Mouse (Mus musculus) E14TG2a.4 (cell line): ENCODE measurements around the gene Icos.

Source experiments
- H3K27me3 ChIP-seq: 2 replicates; pipeline ENCODE4 v1.6.1; 2014; ENCODE audit warnings: low read length, control low read depth; ENCODE audit not compliant: insufficient read depth
- H3K36me3 ChIP-seq: 2 replicates; pipeline ENCODE4 v1.6.1; 2014; ENCODE audit warnings: low read length, control low read depth; ENCODE audit not compliant: insufficient read depth
- H3K4me1 ChIP-seq: replicated peaks from 2 replicates; pipeline ENCODE4 v1.6.1; 2014; ENCODE audit warnings: low read depth, low read length, control low read depth
- H3K4me3 ChIP-seq: replicated peaks from 2 replicates; pipeline ENCODE4 v1.5.1; 2014; ENCODE audit warnings: mild to moderate bottlenecking, low read length
- H3K9me3 ChIP-seq: 2 replicates; pipeline ENCODE4 v1.6.1; 2014; ENCODE audit warnings: low read length, control low read depth
- CTCF ChIP-seq: conservative IDR thresholded peaks from 2 replicates; pipeline ENCODE4 v1.5.1; 2014; ENCODE audit warnings: low read length
- NANOG ChIP-seq: IDR thresholded peaks from 2 replicates; pipeline ENCODE4 v1.6.1; 2014; ENCODE audit warnings: borderline replicate concordance, low read length, mixed read lengths
- POU5F1 ChIP-seq: IDR thresholded peaks from 2 replicates; pipeline ENCODE4 v1.6.1; 2014; ENCODE audit warnings: low read length, borderline replicate concordance

Gene Icos

DNA sequence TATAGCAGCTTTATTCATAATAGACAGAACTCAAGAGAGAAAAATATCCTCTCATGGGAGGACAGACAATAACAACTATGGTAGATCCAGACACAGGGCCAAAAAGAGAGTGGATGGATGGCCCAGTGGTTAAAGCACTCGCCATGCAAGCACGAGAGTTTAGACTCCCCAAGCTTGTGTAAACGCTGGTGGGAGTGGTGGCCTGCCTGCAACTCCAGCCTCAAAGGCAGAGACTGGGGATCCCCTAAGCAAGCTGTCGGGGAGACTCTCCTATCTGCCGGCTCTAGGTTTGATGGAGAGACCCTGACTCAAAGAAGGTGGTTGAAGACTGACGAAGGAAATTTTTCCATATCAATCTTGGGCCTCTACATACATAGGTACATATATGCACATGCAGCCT is 21.5 kb upstream of the Icos start:
- H3K27me3 ChIP-seq: no peaks in the 10 kb centered on the region
- H3K4me3 ChIP-seq: no peak overlapping the region
- no peaks in the 10 kb centered on the region for H3K36me3 ChIP-seq
- no peak for TF ChIP-seq CTCF
- TF ChIP-seq POU5F1: no peak
- TF ChIP-seq NANOG: no peak
- peaks cover 6% of the 10 kb centered on the region for H3K9me3 ChIP-seq
- no peaks in the 10 kb centered on the region for H3K4me1 ChIP-seq

DNA sequence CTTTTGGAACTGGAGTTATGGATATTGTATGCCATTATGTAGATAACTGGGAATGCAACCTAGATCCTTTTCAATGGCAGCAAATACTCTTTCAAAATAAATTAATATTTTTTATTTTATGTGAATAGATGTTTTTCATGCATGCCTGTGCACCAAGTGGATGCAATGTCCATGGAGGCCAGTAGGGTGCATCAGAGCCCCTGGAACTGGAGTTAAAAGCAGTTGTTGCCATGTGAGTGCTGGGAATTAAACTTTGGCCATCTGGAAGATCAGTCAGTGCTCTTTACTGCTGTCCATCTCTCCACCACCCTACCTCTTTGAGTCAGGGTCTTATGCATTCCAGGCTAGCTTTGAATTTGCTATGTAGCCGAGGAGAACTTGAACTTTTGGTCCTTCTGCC is 19.4 kb upstream of the Icos start:
- no peaks in the 10 kb centered on the region for H3K27me3 ChIP-seq
- no peak overlapping the region for H3K4me3 ChIP-seq
- H3K4me1 ChIP-seq: no peaks in the 10 kb centered on the region
- no peak for TF ChIP-seq NANOG
- TF ChIP-seq CTCF: peak; percentile 47
- H3K9me3 ChIP-seq: peaks cover 6% of the 10 kb centered on the region
- H3K36me3 ChIP-seq: no peaks in the 10 kb centered on the region

DNA sequence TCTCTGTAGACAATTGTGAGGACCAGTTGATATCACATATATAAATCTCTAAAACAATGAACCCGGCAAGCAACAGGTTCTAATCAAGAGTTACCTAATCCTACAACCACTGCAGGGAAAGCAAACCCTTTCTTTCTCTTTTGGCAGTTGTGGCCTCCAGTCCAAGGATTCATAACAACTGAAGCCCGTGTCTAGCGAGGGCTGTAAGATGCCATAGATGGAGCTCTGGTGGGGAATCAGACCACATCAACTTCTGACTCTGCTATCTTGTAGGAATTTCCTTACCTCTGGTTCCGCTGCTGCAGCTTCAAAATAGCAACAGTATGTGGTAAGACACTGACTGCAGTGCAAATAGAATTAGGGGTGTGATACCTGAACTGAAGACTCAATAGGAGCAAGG is 18.5 kb upstream of the Icos start:
- no peak overlapping the region for H3K4me3 ChIP-seq
- no peaks in the 10 kb centered on the region for H3K36me3 ChIP-seq
- TF ChIP-seq POU5F1: no peak
- TF ChIP-seq NANOG: no peak
- TF ChIP-seq CTCF: no peak
- no peaks in the 10 kb centered on the region for H3K27me3 ChIP-seq
- no peaks in the 10 kb centered on the region for H3K4me1 ChIP-seq
- H3K9me3 ChIP-seq: peaks cover 6% of the 10 kb centered on the region

DNA sequence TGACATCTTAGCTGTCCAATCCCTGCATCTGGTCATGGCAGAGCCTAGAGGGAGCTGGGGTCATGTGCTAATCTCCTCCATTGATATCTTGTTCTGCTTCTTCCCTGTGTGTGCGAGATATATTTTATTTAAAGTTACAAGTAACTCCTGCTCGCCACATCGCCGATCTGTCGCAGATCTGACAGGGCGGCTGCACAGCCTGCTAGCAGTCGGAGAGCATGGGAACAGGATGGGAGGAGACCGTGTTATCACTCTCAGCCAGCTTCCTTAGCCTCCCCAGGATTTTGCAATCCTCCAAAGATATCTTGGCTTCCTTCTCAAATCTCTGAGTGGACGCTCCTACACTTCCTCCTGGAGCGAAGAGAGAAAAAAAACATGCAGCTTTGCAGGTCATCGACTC is 17.3 kb upstream of the Icos start:
- no peak overlapping the region for H3K4me3 ChIP-seq
- TF ChIP-seq NANOG (no peak), POU5F1 (no peak), CTCF (no peak)
- no peaks in the 10 kb centered on the region for H3K4me1 ChIP-seq
- no peaks in the 10 kb centered on the region for H3K36me3 ChIP-seq
- H3K27me3 ChIP-seq: no peaks in the 10 kb centered on the region
- peaks cover 6% of the 10 kb centered on the region for H3K9me3 ChIP-seq

DNA sequence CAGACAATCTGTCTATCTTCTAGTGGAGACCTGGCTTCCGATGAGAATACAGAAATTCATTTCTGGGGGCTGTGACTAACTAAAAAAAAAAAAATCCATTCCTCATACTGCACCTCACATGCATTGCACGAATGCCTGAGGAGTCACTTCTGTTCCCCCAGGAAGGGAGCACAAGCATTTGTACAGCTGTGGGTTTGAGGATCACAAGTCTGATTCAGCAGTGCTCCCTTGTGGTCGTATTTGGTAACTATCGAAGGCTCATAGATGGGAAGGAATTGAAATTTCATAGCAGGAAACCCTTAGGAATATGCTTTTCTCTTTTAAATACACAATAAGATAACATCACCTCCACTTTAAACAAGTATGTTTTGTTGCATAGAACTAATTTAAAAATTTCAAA is 16.6 kb upstream of the Icos start:
- no peak for TF ChIP-seq NANOG
- TF ChIP-seq CTCF: peak; percentile 45
- H3K4me1 ChIP-seq: no peaks in the 10 kb centered on the region
- no peak overlapping the region for H3K4me3 ChIP-seq
- no peaks in the 10 kb centered on the region for H3K27me3 ChIP-seq
- H3K9me3 ChIP-seq: peaks cover 6% of the 10 kb centered on the region
- H3K36me3 ChIP-seq: no peaks in the 10 kb centered on the region

DNA sequence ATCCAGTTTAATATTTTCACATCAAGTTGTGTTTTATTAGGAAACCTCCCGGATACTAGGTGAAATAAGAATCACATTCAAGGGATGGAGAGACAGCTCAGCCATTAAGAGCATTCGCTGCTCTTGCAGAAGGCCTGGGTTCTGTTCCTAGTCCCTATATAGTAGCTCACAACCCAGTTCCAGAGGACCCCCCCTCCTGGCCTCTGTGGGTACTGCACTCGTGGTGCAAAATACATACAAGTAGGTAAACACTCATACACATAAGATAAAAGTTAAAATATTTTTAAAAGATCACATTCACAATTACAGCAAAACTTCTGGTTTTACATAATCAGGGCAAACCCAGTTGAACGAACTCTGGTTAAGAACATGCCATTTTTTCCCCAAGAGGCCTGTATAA is 15.6 kb upstream of the Icos start:
- Histone ChIP-seq H3K9me3 (peaks cover 6% of the 10 kb centered on the region), H3K27me3 (no peaks in the 10 kb centered on the region)

DNA sequence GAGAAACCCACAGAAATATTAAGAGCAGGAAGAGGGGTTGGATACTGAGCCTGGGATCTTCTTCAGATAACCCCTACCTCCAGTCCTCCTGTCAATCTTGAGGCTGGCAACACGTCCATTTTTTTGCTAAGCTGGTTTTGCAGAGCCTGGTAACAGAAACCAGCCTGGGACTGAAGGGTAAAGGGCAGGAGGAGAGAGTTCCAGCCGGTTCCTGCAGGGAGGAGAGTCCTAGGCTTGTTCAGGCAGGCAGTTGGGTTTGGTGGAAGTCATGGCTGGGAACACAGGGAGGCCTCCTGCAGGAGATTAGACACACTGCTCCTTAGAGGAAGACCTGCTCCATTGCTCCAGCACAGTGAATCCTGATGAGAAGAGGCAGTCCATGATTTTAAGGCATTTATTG is 10.2 kb upstream of the Icos start:
- no peaks in the 10 kb centered on the region for H3K27me3 ChIP-seq
- TF ChIP-seq CTCF: no peak
- TF ChIP-seq NANOG: no peak
- no peak for TF ChIP-seq POU5F1

More for the DNA sequence above, 15.6 kb upstream of the Icos start:
- Histone ChIP-seq H3K4me3 (no peak overlapping the region), H3K4me1 (no peaks in the 10 kb centered on the region), H3K36me3 (no peaks in the 10 kb centered on the region)
- TF ChIP-seq CTCF: peak; percentile 68
- no peak for TF ChIP-seq POU5F1
- no peak for TF ChIP-seq NANOG

DNA sequence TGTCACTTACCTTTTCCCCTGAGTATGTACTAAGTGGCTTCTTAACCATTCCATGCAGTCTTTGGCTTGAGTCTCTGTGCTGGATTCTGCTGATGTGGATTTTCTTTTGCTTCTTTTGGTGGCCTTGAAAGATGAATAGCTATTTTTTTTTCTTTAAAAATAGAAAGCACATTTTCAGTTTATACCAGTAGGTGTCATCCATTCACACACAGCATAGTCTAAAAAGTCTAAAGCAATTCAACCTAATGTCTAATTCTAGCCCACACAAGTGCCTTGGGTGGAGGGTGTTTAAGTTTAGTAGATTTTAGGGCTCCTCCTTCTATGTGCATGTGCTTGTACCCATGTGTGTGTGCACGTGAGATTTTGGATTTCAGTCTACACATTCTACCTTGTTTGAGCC is 6.9 kb upstream of the Icos start:
- Histone ChIP-seq H3K9me3 (no peaks in the 10 kb centered on the region), H3K4me3 (no peak overlapping the region), H3K4me1 (no peaks in the 10 kb centered on the region), H3K27me3 (no peaks in the 10 kb centered on the region), H3K36me3 (no peaks in the 10 kb centered on the region)
- no peak for TF ChIP-seq CTCF
- no peak for TF ChIP-seq NANOG
- no peak for TF ChIP-seq POU5F1

More for the DNA sequence above, 10.2 kb upstream of the Icos start:
- Histone ChIP-seq H3K9me3 (no peaks in the 10 kb centered on the region), H3K4me1 (no peaks in the 10 kb centered on the region), H3K4me3 (no peak overlapping the region), H3K36me3 (no peaks in the 10 kb centered on the region)

DNA sequence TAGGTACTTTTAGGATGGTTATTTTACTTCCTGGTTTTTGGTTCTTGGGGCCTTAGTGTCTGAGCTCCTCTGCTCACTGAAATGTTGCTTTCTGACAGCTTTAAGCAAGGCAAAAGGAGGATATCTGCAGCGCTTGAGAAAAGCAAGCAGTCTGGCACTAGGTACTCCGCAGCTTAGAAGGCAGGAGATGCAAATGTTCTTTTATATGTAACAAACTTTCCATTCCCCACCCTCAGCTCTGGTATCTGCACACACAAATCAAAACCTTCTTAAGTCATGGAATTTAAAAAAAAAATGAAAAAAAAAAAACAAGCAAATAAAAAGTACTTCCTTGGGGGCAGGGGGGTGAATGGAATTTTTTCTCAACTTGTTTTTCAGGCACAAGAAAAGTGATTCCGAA is 3.5 kb upstream of the Icos start:
- Histone ChIP-seq H3K4me1 (no peaks in the 10 kb centered on the region), H3K4me3 (no peak overlapping the region), H3K27me3 (no peaks in the 10 kb centered on the region), H3K9me3 (no peaks in the 10 kb centered on the region), H3K36me3 (no peaks in the 10 kb centered on the region)
- TF ChIP-seq CTCF: no peak
- no peak for TF ChIP-seq POU5F1
- no peak for TF ChIP-seq NANOG
